ENCODE assay signal across 8 mouse cellular contexts in the genomic region with DNA sequence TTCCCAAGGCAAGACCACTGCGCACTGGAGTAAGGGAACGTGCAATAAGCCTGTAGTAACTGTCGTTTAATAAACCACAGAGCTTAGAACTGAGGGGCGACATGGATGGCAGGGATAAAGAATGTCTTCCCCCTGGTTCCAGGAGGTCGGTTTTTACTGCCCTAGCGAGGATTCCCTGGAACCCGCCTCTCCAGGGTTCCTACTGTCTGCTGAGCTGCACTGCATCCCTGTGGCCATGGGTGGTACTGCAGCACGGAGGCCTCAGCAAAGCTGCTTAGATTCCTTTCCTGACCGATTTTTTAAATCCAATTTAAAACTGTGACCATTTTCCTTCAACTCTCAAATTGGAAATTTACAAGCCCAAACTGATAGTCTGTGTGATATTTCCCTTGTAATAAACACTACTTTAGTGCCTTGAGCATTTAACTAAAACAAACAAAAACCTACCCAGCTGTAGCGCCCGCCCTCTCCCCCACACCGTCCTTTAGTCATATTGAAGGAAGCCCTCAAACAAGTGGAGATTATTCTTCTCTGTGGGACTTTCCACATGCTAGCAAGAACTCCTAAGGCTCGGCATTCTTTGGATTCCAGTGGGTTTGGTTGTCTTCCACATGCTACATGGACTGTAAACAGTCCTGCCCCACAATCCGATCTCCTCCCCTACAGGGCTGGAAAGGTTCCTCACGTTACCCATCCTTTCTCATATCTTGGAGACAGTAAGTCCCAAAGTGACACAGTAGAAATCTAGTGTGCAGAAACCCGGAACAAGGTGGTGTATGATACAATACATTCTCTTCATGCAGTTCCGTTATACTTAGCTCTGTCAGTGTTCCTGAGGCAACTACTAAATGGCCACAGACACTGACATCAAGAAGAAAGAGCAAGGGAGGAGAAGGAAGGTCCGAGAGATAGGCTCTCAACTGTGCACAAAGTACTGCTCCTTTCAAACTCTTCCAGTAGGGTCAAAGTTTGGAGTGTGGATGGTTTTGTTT. TPM values are rescaled to one million over a fixed set of nuclear protein-coding genes. Genes with fewer than 3 reads are reported as not detected.
DNase-seq lines count a peak whose midpoint lies in the region; ATAC-seq lines count a peak whose summit lies in the region.

No protein-coding gene starts in this region.

- ATAC-seq in embryonic facial prominence, embryonic 14.5 days (ENCODE audit: low read depth), result peak; percentile 79
- ATAC-seq in limb, embryonic 13.5 days (ENCODE audit: low FRiP score, low read depth), result peak; percentile 41; the same call in 1 of the 2 replicates
- ATAC-seq in stomach, embryonic 14.5 days (ENCODE audit: insufficient number of reproducible peaks, insufficient read depth, low FRiP score, low read depth), result peak; percentile 23; the same call in 1 of the 2 replicates

- no peak overlapping the region for H3K9ac ChIP-seq in embryonic facial prominence, embryonic 14.5 days (ENCODE audit: low read depth, low read length)
- peak overlapping the region; percentile 36; the same call in 1 of the 2 replicates for H3K9ac ChIP-seq in limb, embryonic 13.5 days
- H3K9ac ChIP-seq in stomach, embryonic 14.5 days (replicated peaks; ENCODE audit: low read depth, low read length), result no peak overlapping the region

- 35% methylated on average over 18 of the region's 18 CpGs for WGBS in embryonic facial prominence, embryonic 14.5 days
- 43% methylated on average over 18 of the region's 18 CpGs for WGBS in limb, embryonic 13.5 days
- WGBS in stomach, embryonic 14.5 days, result 37% methylated on average over 18 of the region's 18 CpGs

- H3K9me3 ChIP-seq in embryonic facial prominence, embryonic 14.5 days (ENCODE audit: control insufficient read depth, low read length), result no peaks in the 10 kb centered on the region
- no peaks in the 10 kb centered on the region for H3K9me3 ChIP-seq in limb, embryonic 13.5 days
- no peaks in the 10 kb centered on the region for H3K9me3 ChIP-seq in stomach, embryonic 14.5 days (ENCODE audit: control insufficient read depth, low read depth, low read length)

- H3K4me1 ChIP-seq in embryonic facial prominence, embryonic 14.5 days (ENCODE audit: control insufficient read depth, insufficient read depth, low read length), result no peaks in the 10 kb centered on the region
- H3K4me1 ChIP-seq in limb, embryonic 13.5 days, result peaks cover 21% of the 10 kb centered on the region
- no peaks in the 10 kb centered on the region for H3K4me1 ChIP-seq in stomach, embryonic 14.5 days (ENCODE audit: control insufficient read depth, insufficient read depth, low read length)

- no peak overlapping the region for H3K27ac ChIP-seq in embryonic facial prominence, embryonic 14.5 days (replicated peaks; ENCODE audit: low read depth, low read length)
- no peak overlapping the region for H3K27ac ChIP-seq in limb, embryonic 13.5 days
- H3K27ac ChIP-seq in stomach, embryonic 14.5 days (ENCODE audit: low read length), result no peak overlapping the region

- no peaks in the 10 kb centered on the region for H3K36me3 ChIP-seq in embryonic facial prominence, embryonic 14.5 days (ENCODE audit: control insufficient read depth, insufficient read depth, low read length)
- H3K36me3 ChIP-seq in limb, embryonic 13.5 days, result no peaks in the 10 kb centered on the region
- no peaks in the 10 kb centered on the region for H3K36me3 ChIP-seq in stomach, embryonic 14.5 days (ENCODE audit: control insufficient read depth, insufficient read depth, low read length)

- H3K27me3 ChIP-seq in embryonic facial prominence, embryonic 14.5 days (replicated peaks; ENCODE audit: control insufficient read depth, insufficient read depth, low read length), result no peaks in the 10 kb centered on the region
- no peaks in the 10 kb centered on the region for H3K27me3 ChIP-seq in limb, embryonic 13.5 days
- H3K27me3 ChIP-seq in stomach, embryonic 14.5 days (ENCODE audit: control insufficient read depth, insufficient read depth, low read length), result no peaks in the 10 kb centered on the region

- peak; percentile 53 for DNase-seq in A20 (ENCODE audit: low read depth, low spot score)
- peak; percentile 51 to 61 for DNase-seq in adrenal gland, postnatal 4 days (ENCODE audit: low spot score in 2 of 2)
- peak; percentile 87 for DNase-seq in embryonic facial prominence, embryonic 14.5 days (ENCODE audit: low spot score)
- peak; percentile 27 to 73 for DNase-seq in heart, adult 9 months (ENCODE audit: low spot score in 2 of 2)
- peak; percentile 82 for DNase-seq in kidney, adult 9 months
- DNase-seq in neural tube, embryonic 10.5 days (ENCODE audit: extremely low spot score, low spot score), result peak; percentile 80

- no peak overlapping the region for H3K4me3 ChIP-seq in embryonic facial prominence, embryonic 14.5 days (ENCODE audit: low read depth, low read length)
- peak overlapping the region; percentile 14; the same call in 1 of the 2 replicates for H3K4me3 ChIP-seq in limb, embryonic 13.5 days
- H3K4me3 ChIP-seq in stomach, embryonic 14.5 days (ENCODE audit: low read depth, low read length), result no peak overlapping the region

- peak overlapping the region; percentile 37 for H3K4me2 ChIP-seq in embryonic facial prominence, embryonic 14.5 days (ENCODE audit: low read depth, low read length)
- peak overlapping the region; percentile 52 for H3K4me2 ChIP-seq in limb, embryonic 13.5 days (replicated peaks)
- no peak overlapping the region for H3K4me2 ChIP-seq in stomach, embryonic 14.5 days (replicated peaks; ENCODE audit: low read depth, low read length)

RNA-seq across cellular contexts. Expression of a gene that starts 36.9 kb away (rescaled TPM):
- total RNA-seq in adrenal gland, postnatal 4 days (2021), result 1 to 10 TPM; 8.0 to 8.3 TPM
- polyA plus RNA-seq in embryonic facial prominence, embryonic 14.5 days (2014; fragmentation: Nextera tagmentation; extraction: Ambion mirVana), result 10.7 and 13.4 TPM in 2 replicates
- polyA plus RNA-seq in limb, embryonic 13.5 days (2015; fragmentation: Nextera tagmentation; extraction: Ambion mirVana), result 4.4 and 6.1 TPM in 2 replicates
- polyA plus RNA-seq in stomach, embryonic 14.5 days (2014; fragmentation: Nextera tagmentation; extraction: Ambion mirVana), result 9.6 and 11.1 TPM in 2 replicates

RNA-seq across cellular contexts. Expression of a gene that starts 36.9 kb away (rescaled TPM):
- 1 to 10 TPM; 2.4 to 2.5 TPM for total RNA-seq in adrenal gland, postnatal 4 days (2021)
- polyA plus RNA-seq in embryonic facial prominence, embryonic 14.5 days (2014; fragmentation: Nextera tagmentation; extraction: Ambion mirVana), result 2.6 and 2.7 TPM in 2 replicates
- 1.7 TPM in 2 replicates for polyA plus RNA-seq in limb, embryonic 13.5 days (2015; fragmentation: Nextera tagmentation; extraction: Ambion mirVana)
- polyA plus RNA-seq in stomach, embryonic 14.5 days (2014; fragmentation: Nextera tagmentation; extraction: Ambion mirVana), result 2.5 and 3.2 TPM in 2 replicates

RNA-seq across cellular contexts. Expression of a gene that starts 46.7 kb away (rescaled TPM):
- 10 to 100 TPM; 27.0 to 29.3 TPM for total RNA-seq in adrenal gland, postnatal 4 days (2021)
- 29.8 and 30.9 TPM in 2 replicates for polyA plus RNA-seq in embryonic facial prominence, embryonic 14.5 days (2014; fragmentation: Nextera tagmentation; extraction: Ambion mirVana)
- 16.1 and 18.6 TPM in 2 replicates for polyA plus RNA-seq in limb, embryonic 13.5 days (2015; fragmentation: Nextera tagmentation; extraction: Ambion mirVana)
- polyA plus RNA-seq in stomach, embryonic 14.5 days (2014; fragmentation: Nextera tagmentation; extraction: Ambion mirVana), result 48.1 and 48.2 TPM in 2 replicates

Comparison
In these comparisons a context has a peak if more than half of its experiments do, and no peak if none do; other contexts are left out.
1. ATAC-seq: peak in every context shown above with its lines; median percentile 79 in embryonic facial prominence, embryonic 14.5 days; 41 in limb, embryonic 13.5 days; 23 in stomach, embryonic 14.5 days.